Mouse (Mus musculus) gastrocnemius, postnatal 14 days (tissue): Measurements from ENCODE around the gene Rassf8. TPM values are rescaled to one million over a fixed set of nuclear protein-coding genes. Genes with fewer than 3 reads are reported as not detected.

Source experiments
- DNase-seq: peaks from one replicate; pipeline ENCODE4 v3.0.0; 2021; ENCODE audit warnings: mixed read lengths
- intact Hi-C: fragments of 180-260 bp; cut with DNase I; formaldehyde crosslinking; loops from one replicate; pipeline ENCODE4 v1.15.1; 2025; ENCODE audit warnings: low total_unique reads
- total RNA-seq, 2 experiments: library from RNA; stranded (reverse); gene quantifications; 2 replicates each; pipeline ENCODE4 v1.2.3; 2021

The Rassf8 gene
- total RNA-seq, 2 experiments from 2014 or later = 29.7 to 34.8 TPM

DNA sequence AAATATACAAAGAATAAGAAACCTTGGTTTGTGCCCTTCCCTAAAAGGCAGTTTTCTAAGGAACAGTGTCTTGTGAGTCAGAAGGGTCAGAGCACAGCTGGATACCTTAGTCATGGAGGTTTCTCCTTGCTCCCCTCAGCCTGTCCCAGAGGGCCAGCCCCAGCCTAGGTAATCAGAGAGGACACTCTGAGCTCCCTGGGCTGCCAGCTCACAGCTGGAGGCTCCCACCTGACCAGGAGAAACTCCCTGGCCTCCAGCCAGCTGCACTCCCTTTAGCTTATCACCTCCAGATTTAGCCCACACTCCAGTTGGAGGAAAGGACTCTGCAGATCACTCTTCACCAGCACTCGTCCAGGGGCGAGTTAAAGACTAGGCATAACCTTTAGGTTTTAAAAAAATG is 104.2 kb downstream of the Rassf8 start:
- intact Hi-C loops = no loop called here
- DNase-seq = peak; percentile 86

DNA sequence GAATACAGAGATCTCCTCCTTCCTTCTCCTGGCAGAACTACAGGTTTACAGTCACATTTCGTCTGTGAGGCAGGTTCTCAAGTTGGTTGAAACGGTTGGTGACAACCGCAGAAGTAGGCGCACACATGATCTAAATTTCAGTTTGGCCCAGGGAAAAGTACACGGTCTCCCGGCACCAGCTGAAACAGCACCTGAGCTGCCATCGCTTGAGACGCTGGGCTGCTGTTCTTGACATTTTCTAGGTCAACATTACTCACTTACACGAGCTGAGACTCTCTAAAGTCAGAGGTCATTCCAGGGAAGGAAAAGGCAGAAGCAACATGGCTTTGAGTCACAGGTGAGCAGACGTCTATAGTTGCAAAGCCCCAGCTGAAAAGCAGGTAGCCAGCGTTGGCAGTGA is 105.4 kb downstream of the Rassf8 start:
- intact Hi-C loops = no loop called here

DNA sequence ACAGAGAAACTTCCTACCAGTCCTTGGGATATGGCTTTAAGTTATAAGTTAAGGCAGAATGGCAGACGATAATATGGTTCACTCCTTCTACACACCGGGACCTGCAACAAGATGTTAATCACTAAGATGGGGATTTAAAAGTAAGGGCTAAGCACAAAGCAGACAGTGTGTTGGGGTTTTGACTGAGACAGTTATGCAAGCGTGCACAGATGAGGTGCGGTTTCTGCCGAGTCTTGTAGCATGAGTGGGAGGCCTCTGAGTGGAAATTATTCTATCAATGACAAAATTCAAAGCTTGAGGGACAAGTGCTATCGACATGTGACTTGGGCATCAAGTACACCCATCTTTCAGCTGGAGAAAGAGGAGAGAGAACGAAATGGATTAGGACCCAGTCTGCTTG is 106.2 kb downstream of the Rassf8 start:
- DNase-seq = no peak
- intact Hi-C loops = no loop called here

More for the DNA sequence above, 105.4 kb downstream of the Rassf8 start:
- no peak for DNase-seq

DNA sequence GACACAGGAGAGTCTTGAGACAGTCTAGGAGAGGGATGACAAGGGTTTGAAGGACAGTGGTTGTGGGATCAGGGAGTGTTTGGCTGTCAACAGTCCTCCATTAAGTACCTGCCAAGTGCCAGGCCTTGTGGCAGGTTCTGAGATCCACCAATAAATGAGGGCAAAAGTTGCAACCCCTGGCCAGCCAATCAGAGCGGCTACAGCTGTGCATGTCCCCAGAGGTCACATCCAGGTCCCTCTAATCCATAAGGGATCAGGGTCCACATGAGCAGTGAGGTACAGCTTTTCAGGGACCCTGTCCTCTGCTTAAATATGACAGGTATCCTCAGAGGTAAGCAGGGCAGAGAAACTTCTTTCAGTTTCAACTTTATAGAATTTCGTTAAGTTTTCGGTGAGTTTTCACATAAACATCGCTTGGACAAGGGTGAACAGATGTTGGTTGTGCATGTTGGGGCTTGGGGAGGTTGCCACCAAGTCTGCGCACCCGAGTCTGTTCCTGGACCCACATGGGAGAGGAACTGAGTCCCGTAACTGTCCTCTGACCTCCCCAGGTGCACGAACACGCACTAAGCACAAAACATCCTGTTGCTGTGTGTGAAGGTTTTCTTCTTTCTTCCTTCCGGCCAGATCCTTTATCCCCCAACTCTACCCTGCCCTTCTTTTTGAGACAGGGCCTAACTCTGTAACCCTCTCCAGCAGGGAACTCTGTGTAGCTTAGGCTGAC is 107.0 kb downstream of the Rassf8 start:
- no peak for DNase-seq
- intact Hi-C loops = no loop called here

DNA sequence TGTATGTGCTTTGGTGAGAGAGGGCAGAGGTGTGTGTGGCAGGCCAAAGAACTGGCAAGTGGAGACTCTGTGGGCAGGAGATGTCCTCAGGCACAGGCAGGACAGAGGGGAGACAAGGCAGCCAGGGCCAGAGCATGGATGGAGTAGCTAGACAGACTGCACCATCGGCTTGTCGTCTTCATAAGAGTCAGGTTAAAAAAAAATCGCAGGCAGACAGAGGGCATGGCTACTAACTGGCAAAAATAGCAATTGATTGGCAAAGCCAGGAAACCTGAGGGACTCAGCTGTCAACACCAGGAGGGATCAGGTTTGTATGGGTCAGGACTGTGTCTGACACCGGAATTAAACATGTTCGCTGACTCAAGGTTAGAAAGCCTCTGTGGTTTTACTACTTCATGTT is 108.2 kb downstream of the Rassf8 start:
- intact Hi-C loops = no loop called here
- DNase-seq = no peak

DNA sequence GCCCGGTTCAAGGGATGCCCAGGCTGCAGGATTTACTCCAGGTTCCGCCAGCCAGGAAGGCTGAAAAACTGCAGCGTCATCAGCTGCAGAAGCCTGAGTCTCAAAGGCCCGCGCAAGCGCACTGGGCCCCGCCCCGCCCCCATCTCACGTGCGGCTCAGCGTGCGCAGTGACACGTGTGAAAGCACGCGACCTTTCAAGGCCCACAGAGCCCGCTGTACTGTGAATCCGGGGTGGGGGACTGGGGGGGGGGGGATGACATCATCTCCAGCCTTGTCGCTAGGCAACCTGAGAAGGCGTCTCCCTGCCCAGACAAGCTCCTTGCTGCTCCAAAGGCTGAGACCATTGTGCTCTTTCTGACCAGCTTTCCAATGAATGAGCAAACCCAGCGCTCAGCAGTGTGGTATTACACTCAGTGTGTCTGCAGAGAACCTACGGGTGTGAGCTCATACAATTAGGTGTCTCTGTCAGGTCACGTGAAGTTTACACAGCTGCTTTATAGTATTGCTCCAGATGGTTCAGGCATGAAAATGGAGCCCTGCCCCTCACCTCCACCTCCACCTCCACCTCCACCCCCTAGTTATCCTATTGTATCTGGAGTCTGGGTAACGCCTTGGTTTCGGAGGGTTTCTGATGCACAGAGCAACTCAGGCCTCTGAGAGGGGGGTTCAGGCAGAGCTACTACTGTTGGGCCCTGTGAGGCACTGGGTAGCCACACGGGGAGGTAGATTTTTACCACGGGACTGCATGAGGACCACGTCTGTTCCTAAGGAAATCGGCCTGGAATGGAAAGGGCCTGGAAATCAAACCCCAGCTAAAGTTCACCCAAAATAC is 109.4 kb downstream of the Rassf8 start:
- intact Hi-C loops = no loop called here
- peak; percentile 93 for DNase-seq

DNA sequence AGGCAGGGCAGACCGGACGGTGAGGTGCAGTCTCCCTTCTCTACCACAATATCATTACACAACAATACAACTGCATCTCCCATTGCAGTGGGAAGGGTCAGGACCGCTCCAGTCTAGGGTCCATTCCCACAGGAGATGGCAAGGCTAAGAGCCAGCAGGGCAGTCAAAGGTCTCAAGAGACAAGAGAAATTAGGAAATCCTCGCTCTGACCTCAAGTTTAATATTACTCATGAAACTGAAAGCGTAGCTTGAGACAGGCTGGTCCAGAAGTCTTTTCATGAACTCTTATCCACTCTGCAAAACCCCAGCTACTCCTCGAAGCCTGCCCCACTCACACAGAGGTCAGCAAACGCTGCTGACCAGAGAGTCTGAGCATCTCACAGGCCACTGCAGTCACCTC is 110.9 kb downstream of the Rassf8 start:
- intact Hi-C loops = no loop called here

DNA sequence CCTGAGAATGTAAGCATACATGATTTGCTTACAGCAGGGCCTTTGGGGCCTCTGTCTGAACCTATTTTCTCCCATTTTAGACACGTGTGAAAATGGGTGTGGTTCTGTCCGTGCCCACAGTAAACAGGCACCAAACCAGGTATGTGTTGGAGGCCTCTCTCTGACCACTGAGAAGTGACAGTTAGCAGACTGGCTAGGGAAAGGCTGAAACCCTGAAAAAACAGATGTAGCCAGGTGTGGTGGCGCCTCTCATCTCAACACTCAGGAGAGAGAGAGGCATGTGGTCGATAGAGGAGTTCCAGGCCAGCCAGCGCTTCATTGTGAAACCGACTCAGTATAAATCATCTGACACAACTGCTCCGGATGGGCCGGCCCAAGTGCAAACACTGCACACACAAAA is 111.9 kb downstream of the Rassf8 start:
- intact Hi-C loops = no loop called here
- DNase-seq = no peak

More for the DNA sequence above, 110.9 kb downstream of the Rassf8 start:
- DNase-seq = no peak

DNA sequence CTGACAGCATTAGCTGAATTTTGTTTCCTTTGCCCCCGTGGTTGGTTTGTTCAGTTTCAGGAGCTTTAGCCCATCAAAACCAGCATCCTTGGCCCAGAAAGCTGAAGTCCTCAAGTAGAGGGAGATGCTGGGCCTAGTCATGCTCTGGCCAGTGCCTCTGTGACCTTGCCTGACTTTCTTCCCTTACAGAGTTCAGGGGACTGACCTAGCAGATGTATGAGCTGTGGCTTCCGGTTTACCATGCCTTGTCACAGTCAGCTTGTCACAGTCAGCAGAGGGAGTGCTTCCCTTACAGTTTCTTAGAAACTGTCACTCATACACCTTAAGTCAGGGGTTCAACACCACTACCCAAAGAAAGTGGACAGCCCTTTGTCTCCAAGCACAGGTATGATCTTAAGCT is 113.8 kb downstream of the Rassf8 start:
- no peak for DNase-seq
- intact Hi-C loops = no loop called here

DNA sequence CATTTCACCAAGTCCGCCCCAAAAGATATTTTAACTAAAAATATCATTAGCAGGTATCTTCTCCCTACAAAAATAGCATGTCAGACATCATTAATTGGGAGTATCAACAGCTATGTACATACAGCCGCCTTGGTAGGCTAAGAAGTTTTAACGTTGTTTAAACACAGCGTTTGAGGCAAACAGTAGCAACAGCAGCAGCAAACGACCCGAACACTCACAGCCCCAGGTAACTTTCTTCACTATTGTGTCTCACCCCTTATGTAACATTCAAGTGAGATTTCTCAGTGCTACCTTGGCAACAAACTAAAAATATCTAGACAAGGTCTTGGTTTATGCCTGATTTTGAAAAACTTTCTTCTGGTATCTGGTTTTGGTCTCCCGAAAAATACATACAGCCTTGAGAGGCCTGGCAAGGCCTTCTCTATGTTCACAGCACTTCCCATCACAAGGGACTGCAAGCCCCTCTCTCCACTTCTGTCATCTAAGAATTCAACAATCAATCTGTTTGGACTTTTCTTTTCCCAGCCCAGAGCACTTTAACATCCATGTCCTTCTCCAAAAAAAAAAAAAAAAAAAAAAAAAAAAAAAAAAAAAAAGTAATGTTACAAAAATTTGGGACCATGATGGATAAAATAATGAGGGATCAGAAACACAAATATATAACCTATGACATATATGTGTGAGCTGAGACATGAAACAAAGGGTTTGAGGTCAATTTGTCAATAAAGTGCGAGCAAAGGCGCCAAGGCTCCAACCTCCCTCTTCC is 115.1 kb downstream of the Rassf8 start:
- no peak for DNase-seq
- intact Hi-C loops = no loop called here

DNA sequence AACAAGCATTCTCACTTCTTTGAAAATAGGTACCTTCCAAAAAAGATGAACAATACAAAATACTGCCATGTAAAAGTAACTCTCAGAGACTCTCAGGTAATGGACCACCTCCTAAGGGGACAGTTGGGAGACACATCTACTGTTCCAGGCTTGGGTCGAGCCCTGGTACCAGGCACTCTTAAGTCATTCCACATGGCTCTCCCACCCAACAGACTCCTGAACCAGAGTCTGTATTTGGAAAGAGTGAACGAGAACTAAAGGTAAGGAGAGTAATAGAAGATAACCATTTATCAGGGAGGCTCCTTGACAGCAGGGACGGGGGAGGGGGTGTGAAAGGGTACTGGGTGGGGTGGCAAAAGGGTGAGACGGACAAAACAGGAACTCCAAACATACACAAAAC is 115.8 kb downstream of the Rassf8 start:
- intact Hi-C loops = no loop called here
- DNase-seq = no peak

DNA sequence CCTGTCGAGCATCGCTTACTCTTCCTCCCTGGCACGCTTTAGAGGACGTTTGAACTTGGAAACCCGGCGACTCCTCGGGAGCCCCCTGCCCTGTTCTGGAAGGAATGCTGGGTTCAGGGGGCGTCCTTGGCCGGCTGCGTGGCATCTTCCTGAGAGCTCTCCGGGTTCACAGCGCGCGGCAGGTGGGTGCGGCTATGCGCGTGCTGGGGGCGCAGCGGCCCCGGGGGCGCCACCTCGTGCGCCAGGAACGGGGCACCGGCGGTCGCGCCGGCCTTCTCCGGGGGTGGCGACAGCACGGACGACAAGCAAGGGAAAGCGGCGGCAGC is 116.2 kb downstream of the Rassf8 start:
- intact Hi-C loops = no loop called here
- DNase-seq = no peak

DNA sequence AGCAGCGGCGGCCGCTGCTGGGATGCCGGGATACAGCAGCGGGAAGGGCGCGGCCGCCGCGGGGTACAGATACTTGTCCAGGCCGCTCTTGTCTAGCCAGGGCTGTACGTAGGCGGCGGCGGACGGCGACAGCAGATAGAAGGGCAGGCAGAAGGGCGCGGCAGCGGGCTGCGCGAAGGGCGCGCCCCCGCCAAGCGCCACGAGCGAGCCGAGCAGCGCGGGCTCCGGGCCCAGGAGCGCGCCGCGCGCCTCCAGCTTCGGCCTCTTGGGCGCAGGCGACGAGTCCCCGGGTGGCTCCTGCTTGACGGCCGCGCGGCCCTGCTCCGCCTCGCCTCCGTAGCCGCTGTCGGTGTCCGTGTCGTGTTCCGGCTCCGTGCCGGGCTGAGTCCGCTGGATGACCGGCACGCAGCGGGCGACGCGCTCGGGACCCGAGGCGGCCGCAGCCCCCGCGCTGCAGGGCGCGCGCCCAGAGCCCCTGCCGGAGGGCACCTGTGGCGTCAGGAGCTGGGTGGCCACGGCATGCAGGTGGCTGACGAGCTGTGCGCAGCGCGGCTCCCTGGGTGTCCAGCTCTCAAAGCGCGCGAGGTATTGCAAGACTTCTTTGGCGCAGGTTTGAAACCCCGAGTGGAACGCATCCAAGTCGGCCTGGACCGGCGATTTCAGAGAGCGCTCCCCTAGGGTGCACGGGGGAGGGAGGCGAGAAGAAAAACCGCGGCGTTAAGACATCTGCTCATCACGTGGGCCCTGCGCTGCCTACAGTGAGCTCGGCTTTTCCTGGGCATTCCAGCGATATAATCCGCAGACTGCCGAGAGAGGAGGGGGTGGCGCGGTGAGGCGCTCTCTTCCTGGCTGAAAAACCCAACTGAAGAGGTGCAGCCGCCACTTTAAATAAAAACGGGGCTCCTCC is 116.8 kb downstream of the Rassf8 start:
- intact Hi-C loops = no loop called here
- DNase-seq = peak; percentile 84

DNA sequence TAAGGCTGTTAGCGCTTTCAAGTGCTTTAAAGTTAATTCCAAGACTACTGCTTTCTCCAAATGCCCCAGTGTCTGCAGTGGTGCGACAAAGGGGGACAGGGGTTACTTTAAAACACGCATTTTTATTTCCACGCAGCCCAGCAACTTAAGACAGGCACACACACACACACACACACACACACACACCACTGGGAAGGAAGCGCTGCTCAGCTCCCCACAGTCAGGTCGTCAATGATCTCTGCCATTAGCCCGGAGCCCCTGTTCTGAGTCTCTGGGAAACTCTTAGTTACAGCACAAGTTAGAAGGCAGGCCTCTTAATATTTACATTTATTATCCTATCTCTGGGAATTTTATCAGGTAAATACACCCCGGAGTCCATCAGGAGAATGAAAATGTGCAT is 117.6 kb downstream of the Rassf8 start:
- DNase-seq = no peak
- intact Hi-C loops = no loop called here

DNA sequence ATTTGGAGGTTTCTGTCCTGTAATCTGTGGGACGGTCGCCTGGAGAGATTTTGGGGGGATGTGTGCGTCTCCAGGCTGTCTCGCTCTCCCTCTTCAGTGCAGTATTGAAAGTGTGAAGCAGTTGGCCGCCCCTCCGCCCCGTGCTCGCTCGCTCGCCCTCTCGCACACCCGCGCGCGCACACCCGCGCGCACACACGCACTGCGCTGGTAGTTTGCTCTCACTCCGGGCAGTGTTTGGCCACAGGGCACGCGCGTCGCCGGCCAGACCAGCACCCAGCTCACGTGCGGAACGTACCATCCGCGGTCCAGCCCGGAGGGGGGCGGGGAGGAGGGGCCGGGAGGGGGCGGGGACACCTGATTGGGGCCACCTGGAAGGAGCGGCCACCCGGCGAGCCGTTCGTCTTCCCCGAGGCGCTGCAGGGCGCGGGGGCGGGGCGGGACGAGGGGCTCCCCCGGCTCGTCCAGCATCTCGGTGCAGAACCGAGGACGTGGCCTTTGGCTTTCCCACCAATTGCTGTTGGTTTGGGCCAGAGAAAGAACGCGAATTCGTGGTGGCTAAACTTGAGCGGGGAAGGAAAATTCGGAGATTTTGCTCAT is 118.8 kb downstream of the Rassf8 start, which contains the start of gene Bhlhe41:
Bhlhe41 (minus strand) TSS at position 270 of the 597 bp plus-strand sequence.
- peak; percentile 87 for DNase-seq
- intact Hi-C loops = no loop called here

DNA sequence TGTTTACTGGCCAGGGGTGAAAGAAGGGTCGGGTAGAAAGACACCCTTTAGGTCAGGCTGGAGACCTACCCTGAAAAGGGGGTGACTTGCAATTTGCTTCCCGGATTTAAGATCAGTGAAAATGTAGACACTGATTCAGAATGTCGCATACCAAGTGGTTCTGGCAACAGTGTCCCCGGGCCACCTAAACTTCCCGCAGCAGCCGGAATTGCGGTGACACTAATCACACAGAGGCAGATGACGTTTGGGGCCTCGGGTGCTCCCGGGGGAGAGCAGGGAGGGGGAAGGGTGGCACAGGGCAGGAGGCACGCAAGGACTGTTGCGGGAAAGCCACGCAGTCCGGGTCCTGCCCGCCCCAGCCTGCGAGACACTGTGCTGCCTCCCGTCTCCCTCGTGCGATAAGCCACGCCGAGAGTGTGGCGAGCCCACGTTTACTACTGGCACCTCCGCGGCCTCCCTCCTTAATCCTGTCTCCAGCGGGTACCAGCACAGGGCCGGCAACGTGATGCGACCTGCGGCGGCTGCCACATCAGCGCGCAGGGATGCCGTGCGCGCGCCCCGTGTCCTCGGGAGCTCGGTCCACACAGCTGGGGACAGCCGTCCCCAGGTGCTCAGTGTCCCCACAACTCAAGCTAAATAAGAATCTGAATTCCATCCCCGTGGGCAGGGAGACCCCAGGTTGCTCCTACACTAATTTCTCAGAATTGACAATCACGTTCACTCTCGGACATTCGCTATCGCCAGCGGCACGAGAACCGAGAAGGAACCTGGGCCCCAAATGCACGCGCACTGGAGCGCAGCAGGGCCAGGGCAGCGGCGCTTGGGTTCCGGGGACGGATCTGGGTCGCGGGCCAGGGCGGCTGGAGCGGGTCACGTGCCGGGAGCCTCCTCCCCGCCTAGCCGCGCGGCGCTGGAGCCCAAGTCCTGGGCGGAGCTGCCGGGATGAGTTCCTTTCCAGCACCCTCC is 119.6 kb downstream of the Rassf8 start:
- peak; percentile 97 for DNase-seq
- intact Hi-C loops = no loop called here

DNA sequence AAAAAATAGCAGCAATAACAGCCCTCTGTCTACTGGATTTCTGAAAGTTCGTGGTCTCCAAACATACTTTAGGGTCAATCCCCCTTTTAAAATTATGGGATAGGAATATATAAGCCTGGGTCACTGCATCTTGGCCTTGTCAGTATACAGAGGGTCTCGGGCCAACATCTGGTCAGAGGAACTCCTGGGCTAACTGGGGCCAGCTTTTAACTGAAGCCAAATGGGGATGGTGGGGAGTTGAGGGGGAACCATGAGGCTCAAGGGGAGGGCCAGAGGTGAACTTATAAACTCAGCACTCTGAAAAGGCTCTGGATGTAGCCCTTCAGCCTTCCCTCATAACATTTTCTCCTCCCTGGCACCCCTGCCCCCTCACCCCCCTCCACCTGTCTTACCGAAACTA is 120.6 kb downstream of the Rassf8 start:
- no peak for DNase-seq
- intact Hi-C loops = no loop called here
